Mouse (Mus musculus) midbrain, postnatal 0 days (tissue): Measurements from ENCODE around the gene Sigirr. TPM values are rescaled to one million over a fixed set of nuclear protein-coding genes. Genes with fewer than 3 reads are reported as not detected.

Experiments used
- ATAC-seq: fragments of 200-750 bp; cut with Nextera tagmentation; 2 replicates; pipeline ENCODE4 v1.8.0; 2017; ENCODE audit warnings: moderate number of reproducible peaks, mild to moderate bottlenecking, moderate TSS enrichment, moderate library complexity; ENCODE audit not compliant: low FRiP score
- DNase-seq: peaks from one replicate; pipeline ENCODE4 v3.0.0-alpha.2; 2015; ENCODE audit warnings: low spot score
- H3K27ac ChIP-seq: fragments of 300-500 bp; sonication (generic); 2 replicates; pipeline ENCODE4 v1.5.1; 2014; ENCODE audit warnings: low read depth, mild to moderate bottlenecking, low read length, mixed read lengths
- H3K27me3 ChIP-seq: fragments of 300-500 bp; sonication (generic); 2 replicates; pipeline ENCODE4 v1.6.1; 2014; ENCODE audit warnings: low read length, control low read depth, mixed read lengths; ENCODE audit not compliant: insufficient read depth
- H3K36me3 ChIP-seq: fragments of 300-500 bp; sonication (generic); 2 replicates; pipeline ENCODE4 v1.6.1; 2014; ENCODE audit warnings: low read length, control low read depth, mixed read lengths; ENCODE audit not compliant: insufficient read depth
- H3K4me1 ChIP-seq: fragments of 300-500 bp; sonication (generic); 2 replicates; pipeline ENCODE4 v1.6.1; 2014; ENCODE audit warnings: mild to moderate bottlenecking, control low read depth, antibody characterized with exemption, low read length, mixed read lengths; ENCODE audit not compliant: insufficient read depth
- H3K4me2 ChIP-seq: fragments of 300-500 bp; sonication (generic); 2 replicates; pipeline ENCODE4 v1.6.1; 2014; ENCODE audit warnings: low read depth, mild to moderate bottlenecking, low read length, mixed read lengths; ENCODE audit not compliant: poor library complexity, severe bottlenecking
- H3K4me3 ChIP-seq: fragments of 300-500 bp; sonication (generic); 2 replicates; pipeline ENCODE4 v1.5.1; 2014; ENCODE audit warnings: low read depth, mild to moderate bottlenecking, low read length, moderate library complexity
- H3K9ac ChIP-seq: fragments of 300-500 bp; sonication (generic); replicated peaks from 2 replicates; pipeline ENCODE4 v1.6.1; 2014; ENCODE audit warnings: mild to moderate bottlenecking, low read length, moderate library complexity, mixed read lengths; ENCODE audit not compliant: poor library complexity, severe bottlenecking
- H3K9me3 ChIP-seq: fragments of 300-500 bp; sonication (generic); 2 replicates; pipeline ENCODE4 v1.6.1; 2016; ENCODE audit warnings: low read length, control low read depth
- CTCF ChIP-seq: IDR thresholded peaks from 2 replicates; pipeline ENCODE4 v1.5.1; 2016; ENCODE audit warnings: antibody characterized with exemption, mild to moderate bottlenecking
- WGBS: fragments of 180-500 bp; shearing (Covaris S2); extraction: QIAGEN DNeasy Blood & Tissue Kit; methylation state at CpG from one replicate; pipeline ENCODE4 v1.1.7; 2014; 5-methylcytosine and 5-hydroxymethylcytosine counted together
- polyA plus RNA-seq: library from polyadenylated mRNA; unstranded; fragments of >200 nt; fragmentation: Nextera tagmentation; extraction: Ambion mirVana; gene quantifications from 2 replicates; pipeline ENCODE4 v1.2.1, GENCODE M21; 2015
- total RNA-seq: library from RNA; depleted of rRNA; stranded (reverse); fragments of >200 nt; gene quantifications from 2 replicates; pipeline ENCODE4 v1.2.3, GENCODE M21; 2014

The Sigirr gene
- total and polyA plus RNA-seq, 2 experiments from 2014 or later, result 1.8 to 3.9 TPM

DNA sequence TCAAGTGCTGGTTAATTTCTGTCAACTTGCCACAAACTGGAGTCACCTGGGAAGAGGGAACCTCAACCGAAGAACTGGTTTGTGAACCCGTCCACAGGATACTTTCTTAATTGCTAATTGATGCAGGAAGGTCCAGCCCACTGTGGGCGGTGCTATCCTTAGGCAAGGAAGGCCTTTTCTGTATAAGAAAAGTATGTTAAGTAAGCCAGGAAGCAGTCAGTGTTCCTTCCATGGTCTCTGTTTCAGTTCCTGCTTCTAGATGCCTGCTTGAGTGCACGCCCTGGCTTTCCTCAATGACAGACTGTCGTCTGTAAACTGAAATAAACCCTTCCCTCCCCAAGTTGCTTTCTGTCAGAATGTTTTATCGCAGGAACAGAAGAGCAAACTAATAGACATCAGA lies 43.4 kb downstream of the Sigirr start:
- Histone ChIP-seq H3K4me3 (no peak overlapping the region), H3K36me3 (no peaks in the 10 kb centered on the region), H3K4me1 (peaks cover 6% of the 10 kb centered on the region; the same call in 1 of the 2 replicates), H3K4me2 (no peak overlapping the region), H3K9me3 (no peaks in the 10 kb centered on the region), H3K27me3 (no peaks in the 10 kb centered on the region), H3K9ac (no peak overlapping the region), H3K27ac (no peak overlapping the region)
- WGBS, result 96% methylated on average over 6 of the region's 6 CpGs
- DNase-seq, result no peak
- no peak for TF ChIP-seq CTCF
- ATAC-seq, result no peak

DNA sequence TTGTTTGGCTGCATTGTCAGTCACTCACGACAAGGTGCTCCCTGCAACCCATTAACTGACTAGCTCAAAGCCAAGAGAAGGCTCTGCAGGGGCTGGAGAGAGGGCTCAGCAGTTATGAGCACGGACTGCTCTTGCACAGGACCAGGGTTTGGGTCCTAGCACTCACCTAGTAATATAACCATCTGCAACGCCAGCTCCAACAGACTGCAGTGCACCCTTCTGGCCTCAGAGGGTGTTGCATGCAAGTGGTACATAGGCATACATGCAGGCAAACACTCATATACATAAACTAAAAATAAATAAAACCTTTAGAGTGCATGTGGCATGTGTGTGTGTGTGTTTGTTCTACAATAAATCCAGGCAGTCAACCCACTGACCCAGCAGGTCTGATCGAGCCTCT lies 44.6 kb downstream of the Sigirr start:
- H3K4me1 ChIP-seq, result peaks cover 4% of the 10 kb centered on the region; the same call in 1 of the 2 replicates
- no peak overlapping the region for H3K4me3 ChIP-seq
- no peaks in the 10 kb centered on the region for H3K27me3 ChIP-seq
- no peak for ATAC-seq
- DNase-seq, result no peak
- TF ChIP-seq CTCF, result no peak
- no peaks in the 10 kb centered on the region for H3K36me3 ChIP-seq
- no peaks in the 10 kb centered on the region for H3K9me3 ChIP-seq
- H3K27ac ChIP-seq, result no peak overlapping the region
- H3K9ac ChIP-seq, result no peak overlapping the region
- no peak overlapping the region for H3K4me2 ChIP-seq
- WGBS, result 74% methylated on average over 4 of the region's 4 CpGs

DNA sequence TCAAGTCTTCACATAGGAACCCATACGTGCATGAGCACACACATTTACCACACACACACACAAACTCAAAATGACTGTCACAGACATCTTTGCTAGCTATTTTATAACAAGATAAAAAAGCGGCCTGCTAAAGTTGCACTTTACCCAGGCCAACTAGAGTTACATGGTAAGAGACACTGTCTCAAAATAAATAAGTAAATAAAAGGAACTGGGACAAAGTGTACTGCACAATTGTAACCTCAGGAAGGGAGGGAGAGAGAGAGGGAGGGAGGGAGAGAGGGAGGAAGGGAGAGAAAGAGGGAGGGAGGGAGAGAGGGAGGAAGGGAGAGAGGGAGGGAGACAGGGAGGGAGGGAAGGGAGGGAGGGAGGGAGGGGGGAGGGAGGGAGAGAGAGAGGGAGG lies 48.0 kb downstream of the Sigirr start:
- Histone ChIP-seq H3K27me3 (no peaks in the 10 kb centered on the region), H3K4me2 (no peak overlapping the region), H3K9me3 (no peaks in the 10 kb centered on the region), H3K36me3 (no peaks in the 10 kb centered on the region), H3K4me1 (no peaks in the 10 kb centered on the region), H3K27ac (no peak overlapping the region), H3K9ac (no peak overlapping the region), H3K4me3 (no peak overlapping the region)
- ATAC-seq, result no peak
- TF ChIP-seq CTCF, result no peak
- DNase-seq, result no peak
- WGBS, result 89% methylated on average over 2 of the region's 2 CpGs

DNA sequence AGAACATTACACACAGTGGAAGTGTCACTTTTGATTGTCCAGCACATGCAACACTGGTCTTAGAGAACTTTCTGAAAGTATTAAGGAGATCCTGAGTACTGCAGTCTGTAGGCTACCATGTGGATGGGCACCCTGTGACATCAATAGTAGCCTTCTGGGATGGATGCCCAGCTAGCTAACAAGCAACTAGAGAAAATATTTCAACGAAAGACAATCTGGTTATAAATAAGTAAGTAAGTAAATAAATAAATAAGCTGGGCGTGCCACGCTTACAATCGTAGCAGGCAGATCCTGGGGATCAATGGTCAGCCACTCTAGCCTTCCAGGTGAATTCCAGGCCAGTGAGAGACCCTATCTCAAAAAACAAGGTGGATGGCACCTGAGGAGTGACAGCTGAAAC lies 48.4 kb downstream of the Sigirr start:
- WGBS, result 89% methylated on average over 4 of the region's 4 CpGs
- Histone ChIP-seq H3K36me3 (no peaks in the 10 kb centered on the region), H3K9ac (no peak overlapping the region), H3K9me3 (no peaks in the 10 kb centered on the region), H3K4me2 (no peak overlapping the region), H3K27ac (no peak overlapping the region), H3K27me3 (no peaks in the 10 kb centered on the region), H3K4me1 (no peaks in the 10 kb centered on the region), H3K4me3 (no peak overlapping the region)
- no peak for DNase-seq
- TF ChIP-seq CTCF, result no peak
- no peak for ATAC-seq

DNA sequence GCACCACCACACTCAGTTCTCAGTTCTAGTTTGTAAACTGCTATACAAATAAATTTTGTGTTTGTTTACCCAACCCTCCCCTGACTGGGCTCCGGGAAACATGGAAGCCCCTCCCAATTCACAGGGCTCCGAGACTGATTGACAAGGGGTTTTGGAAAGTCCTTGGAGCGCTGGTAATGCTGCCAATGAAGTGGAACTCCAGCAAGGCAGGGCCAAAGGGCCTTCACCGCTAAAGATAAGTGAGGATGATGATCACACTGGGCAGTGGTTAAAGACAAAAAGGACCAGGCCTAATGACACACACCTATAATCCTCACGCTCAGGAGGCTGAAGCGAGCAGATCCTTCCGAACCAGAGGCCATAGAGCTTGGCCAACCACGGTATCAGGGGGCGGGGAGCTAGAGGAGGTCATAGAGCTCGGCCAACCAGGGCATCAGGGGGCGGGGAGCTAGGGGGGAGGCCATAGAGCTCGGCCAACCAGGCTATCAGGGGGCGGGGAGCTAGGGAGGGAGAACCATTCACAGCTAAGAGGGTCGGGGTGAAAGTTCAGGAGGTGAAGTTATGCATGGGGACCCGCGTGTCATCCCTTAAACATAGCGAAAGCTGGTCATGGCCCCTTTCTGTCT lies 49.2 kb downstream of the Sigirr start:
- no peak overlapping the region for H3K4me2 ChIP-seq
- ATAC-seq (no peak), DNase-seq (no peak)
- 67% methylated on average over 17 of the region's 17 CpGs for WGBS
- H3K4me1 ChIP-seq, result no peaks in the 10 kb centered on the region
- no peak for TF ChIP-seq CTCF
- no peaks in the 10 kb centered on the region for H3K27me3 ChIP-seq
- no peak overlapping the region for H3K9ac ChIP-seq
- no peak overlapping the region for H3K27ac ChIP-seq
- no peaks in the 10 kb centered on the region for H3K9me3 ChIP-seq
- no peak overlapping the region for H3K4me3 ChIP-seq
- no peaks in the 10 kb centered on the region for H3K36me3 ChIP-seq

DNA sequence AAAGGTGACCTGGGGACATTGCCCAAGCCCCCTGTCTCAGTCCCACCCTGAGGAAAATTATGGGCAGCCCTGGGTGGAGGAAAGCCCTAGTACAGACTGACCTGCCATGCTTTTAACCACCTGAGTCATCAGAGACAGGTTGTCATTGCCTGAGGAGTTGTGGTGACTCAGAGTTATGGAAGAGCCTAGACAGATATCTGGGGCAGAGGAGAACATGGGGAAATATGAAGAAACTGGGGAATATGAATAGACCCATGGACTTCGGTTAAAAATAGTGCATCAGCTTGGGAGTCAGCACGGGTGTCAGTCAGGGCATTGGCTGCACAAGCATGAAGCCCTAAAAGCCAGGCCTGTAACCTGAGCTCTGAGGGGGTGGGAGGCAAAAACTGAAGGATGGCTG lies 51.0 kb downstream of the Sigirr start:
- no peak overlapping the region for H3K4me3 ChIP-seq
- no peak overlapping the region for H3K4me2 ChIP-seq
- no peaks in the 10 kb centered on the region for H3K27me3 ChIP-seq
- ATAC-seq (no peak), DNase-seq (no peak)
- H3K9ac ChIP-seq, result no peak overlapping the region
- TF ChIP-seq CTCF, result no peak
- 87% methylated on average over 2 of the region's 2 CpGs for WGBS
- H3K27ac ChIP-seq, result no peak overlapping the region
- H3K9me3 ChIP-seq, result no peaks in the 10 kb centered on the region
- no peaks in the 10 kb centered on the region for H3K4me1 ChIP-seq
- no peaks in the 10 kb centered on the region for H3K36me3 ChIP-seq
